Mouse (Mus musculus): Measurements from ENCODE around the gene Padi2.

DNA sequence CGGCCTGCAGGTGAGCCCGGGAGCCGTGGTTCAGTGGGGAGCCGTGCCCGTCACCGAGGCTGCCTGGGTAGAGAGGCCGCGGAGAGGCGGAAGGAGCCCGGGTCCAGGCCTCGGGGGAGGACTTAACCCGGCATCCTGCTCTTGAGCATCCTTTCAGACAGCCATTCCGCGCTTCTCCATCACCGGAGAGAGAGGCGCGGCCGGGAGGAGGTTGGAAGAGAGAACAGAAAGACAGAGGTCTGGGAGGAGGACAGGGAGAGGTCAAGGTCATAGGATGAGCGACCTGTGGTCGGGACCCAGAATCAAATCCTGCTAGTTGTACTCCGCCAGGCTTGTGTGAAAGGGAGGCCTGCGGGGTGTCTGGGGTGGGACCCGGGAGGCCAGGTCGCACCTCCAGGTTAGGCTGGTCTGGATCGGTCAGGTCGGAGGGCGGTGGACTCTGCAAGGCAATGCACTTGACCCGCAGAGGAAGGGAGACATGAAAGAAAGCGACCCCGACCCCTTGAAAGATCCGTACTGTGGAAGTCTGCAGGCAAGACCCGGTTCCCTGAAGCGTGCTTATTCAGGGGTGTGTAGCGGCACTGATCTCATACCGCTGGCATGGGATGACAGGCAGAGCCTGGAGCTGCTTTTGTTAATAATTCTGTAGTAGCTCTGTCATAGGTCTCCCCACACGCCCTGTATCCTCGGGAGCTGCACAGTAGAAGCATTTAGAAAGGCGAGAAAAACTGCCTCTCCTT lies 55.5 kb downstream of the Padi2 start:
- TF ChIP-seq CTCF (IDR thresholded peaks at IDR 0.05; ENCODE audit: control insufficient read depth, insufficient read depth, insufficient read length) (no peak), USF1 (IDR thresholded peaks at IDR 0.05; ENCODE audit: low read depth) (no peak), MYOD1 (IDR thresholded peaks at IDR 0.05; ENCODE audit: control insufficient read depth, insufficient read length, low read depth) (no peak), MYOG (IDR thresholded peaks at IDR 0.05; ENCODE audit: control insufficient read depth, extremely low read depth, insufficient read length) (no peak), MAX (IDR thresholded peaks at IDR 0.05) (no peak), FOSL1 (IDR thresholded peaks at IDR 0.05; ENCODE audit: insufficient read depth, low read length, poor library complexity, severe bottlenecking) (no peak)

All from C2C12 (cell line).